Mouse (Mus musculus) forebrain, embryonic 16.5 days (tissue): ENCODE measurements around the gene Manbal. TPM values are rescaled to one million over a fixed set of nuclear protein-coding genes. Genes with fewer than 3 reads are reported as not detected.

Experiments used
- ATAC-seq: fragments of 200-750 bp; cut with Nextera tagmentation; 2 replicates; pipeline ENCODE4 v1.8.0; 2017; ENCODE audit warnings: mild to moderate bottlenecking, moderate library complexity
- H3K27ac ChIP-seq: fragments of 300-500 bp; sonication (generic); 2 replicates; pipeline ENCODE4 v1.5.1; 2014; ENCODE audit warnings: low read length, control low read depth
- H3K27me3 ChIP-seq: fragments of 300-500 bp; sonication (generic); replicated peaks from 2 replicates; pipeline ENCODE4 v1.6.1; 2014; ENCODE audit warnings: low read length; ENCODE audit not compliant: control insufficient read depth, insufficient read depth
- H3K36me3 ChIP-seq: fragments of 300-500 bp; sonication (generic); 2 replicates; pipeline ENCODE4 v1.6.1; 2014; ENCODE audit not compliant: control insufficient read depth, insufficient read depth
- H3K4me1 ChIP-seq: fragments of 300-500 bp; sonication (generic); replicated peaks from 2 replicates; pipeline ENCODE4 v1.6.1; 2014; ENCODE audit warnings: low read length; ENCODE audit not compliant: control insufficient read depth, insufficient read depth
- H3K4me2 ChIP-seq: fragments of 300-500 bp; sonication (generic); 2 replicates; pipeline ENCODE4 v1.6.1; 2014; ENCODE audit warnings: mild to moderate bottlenecking, low read length, control low read depth
- H3K4me3 ChIP-seq: fragments of 300-500 bp; sonication (generic); replicated peaks from 2 replicates; pipeline ENCODE4 v1.5.1; 2014; ENCODE audit warnings: mild to moderate bottlenecking, low read length, control low read depth
- H3K9ac ChIP-seq: fragments of 300-500 bp; sonication (generic); replicated peaks from 2 replicates; pipeline ENCODE4 v1.6.1; 2014; ENCODE audit warnings: low read depth, low read length, control low read depth
- H3K9me3 ChIP-seq: fragments of 300-500 bp; sonication (generic); 2 replicates; pipeline ENCODE4 v1.6.1; 2016; ENCODE audit warnings: low read length; ENCODE audit not compliant: control insufficient read depth
- WGBS: fragments of 180-500 bp; shearing (Covaris S2); extraction: QIAGEN DNeasy Blood & Tissue Kit; methylation state at CpG from one replicate; pipeline ENCODE4 v1.1.7; 2014; 5-methylcytosine and 5-hydroxymethylcytosine counted together
- polyA plus RNA-seq: library from polyadenylated mRNA; unstranded; fragments of >200 nt; fragmentation: Nextera tagmentation; extraction: Ambion mirVana; gene quantifications from 2 replicates; pipeline ENCODE4 v1.2.1, GENCODE M21; 2015

The Manbal gene
- polyA plus RNA-seq, 1 experiment from 2014 or later, result 105 TPM

DNA sequence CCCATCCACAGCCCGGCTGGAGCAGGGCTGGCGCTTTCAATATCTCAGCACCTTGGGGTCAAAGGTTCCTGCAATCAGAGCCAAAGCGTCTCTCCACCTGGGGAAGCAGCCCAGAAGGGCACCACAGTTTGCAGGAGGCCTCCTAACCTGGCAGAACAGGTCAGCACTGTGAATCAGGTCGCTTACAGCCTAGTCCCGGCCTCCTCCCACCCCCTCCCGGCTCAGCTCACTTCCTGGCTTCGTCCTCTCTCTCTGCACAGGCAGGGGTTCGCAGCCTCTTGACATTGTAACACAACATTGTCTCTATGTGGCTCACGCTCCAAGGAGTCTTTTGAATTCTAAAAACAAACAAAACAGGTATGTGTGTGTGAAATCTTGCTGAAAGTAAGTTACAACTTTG is 66.6 kb downstream of the Manbal start:
- WGBS, result 34% methylated on average over 9 of the region's 9 CpGs
- Histone ChIP-seq H3K27me3 (no peaks in the 10 kb centered on the region), H3K36me3 (no peaks in the 10 kb centered on the region; the same call in 1 of the 2 replicates), H3K4me2 (no peak overlapping the region), H3K9ac (0 out of 2 replicates have a peak overlapping the region, but pooled peaks have one; percentile 5), H3K4me1 (peaks cover 47% of the 10 kb centered on the region), H3K27ac (peak overlapping the region; percentile 69), H3K9me3 (no peaks in the 10 kb centered on the region), H3K4me3 (no peak overlapping the region)
- ATAC-seq, result no peak

GRCm38 (mm10) chr2:157434497-157434896 is 67.1 kb downstream of the Manbal start:
- H3K9me3 ChIP-seq, result no peaks in the 10 kb centered on the region
- ATAC-seq, result peak; percentile 62
- no peaks in the 10 kb centered on the region; the same call in 1 of the 2 replicates for H3K36me3 ChIP-seq
- 13% methylated on average over 6 of the region's 6 CpGs for WGBS
- H3K4me3 ChIP-seq, result no peak overlapping the region
- no peak overlapping the region for H3K9ac ChIP-seq
- no peaks in the 10 kb centered on the region for H3K27me3 ChIP-seq
- no peak overlapping the region for H3K4me2 ChIP-seq
- H3K27ac ChIP-seq, result peak overlapping the region; percentile 69
- H3K4me1 ChIP-seq, result peaks cover 47% of the 10 kb centered on the region

GRCm38 (mm10) chr2:157436496-157436895 is 69.1 kb downstream of the Manbal start:
- H3K27ac ChIP-seq, result no peak overlapping the region
- no peak overlapping the region for H3K4me2 ChIP-seq
- peaks cover 12% of the 10 kb centered on the region for H3K36me3 ChIP-seq
- H3K9me3 ChIP-seq, result peaks cover 3% of the 10 kb centered on the region; the same call in 1 of the 2 replicates
- no peak for ATAC-seq
- 76% methylated on average over 10 of the region's 11 CpGs for WGBS
- H3K4me1 ChIP-seq, result peaks cover 36% of the 10 kb centered on the region
- no peak overlapping the region for H3K9ac ChIP-seq
- H3K4me3 ChIP-seq, result no peak overlapping the region
- no peaks in the 10 kb centered on the region for H3K27me3 ChIP-seq

- Histone ChIP-seq H3K9ac (no peak overlapping the region), H3K27ac (no peak overlapping the region), H3K9me3 (peaks cover 3% of the 10 kb centered on the region; the same call in 1 of the 2 replicates), H3K4me3 (no peak overlapping the region), H3K4me1 (peaks cover 31% of the 10 kb centered on the region), H3K4me2 (no peak overlapping the region), H3K27me3 (no peaks in the 10 kb centered on the region), H3K36me3 (peaks cover 15% of the 10 kb centered on the region)
- ATAC-seq, result no peak
- WGBS, result 85% methylated on average over 3 of the region's 3 CpGs
Measured at GRCm38 (mm10) chr2:157437123-157437522, 69.7 kb downstream of the Manbal start.

- H3K9ac ChIP-seq, result no peak overlapping the region
- H3K4me3 ChIP-seq, result no peak overlapping the region
- no peaks in the 10 kb centered on the region for H3K27me3 ChIP-seq
- no peaks in the 10 kb centered on the region for H3K4me1 ChIP-seq
- no peak overlapping the region for H3K27ac ChIP-seq
- peaks cover 3% of the 10 kb centered on the region; the same call in 1 of the 2 replicates for H3K9me3 ChIP-seq
- 100% methylated on average over 1 of the region's 1 CpGs for WGBS
- peaks cover 21% of the 10 kb centered on the region for H3K36me3 ChIP-seq
- H3K4me2 ChIP-seq, result no peak overlapping the region
- no peak for ATAC-seq
Measured at GRCm38 (mm10) chr2:157441363-157441762, 74.0 kb downstream of the Manbal start.

Other genes starting within 250 kb of the Manbal start
- 10.2 and 11.0 TPM in 2 replicates for gene Samhd1, start 232.3 kb upstream of the Manbal start, polyA plus RNA-seq
- 10.1 and 11.1 TPM in 2 replicates for gene Rbl1, start 163.1 kb upstream of the Manbal start, polyA plus RNA-seq
- gene Rpn2, start 88.6 kb upstream of the Manbal start, polyA plus RNA-seq, result 183 and 189 TPM in 2 replicates
- 0.20 and 0.30 TPM in 2 replicates for gene Mroh8, start 88.0 kb upstream of the Manbal start, polyA plus RNA-seq
- gene Ghrh, start 20.1 kb upstream of the Manbal start, polyA plus RNA-seq, result 0.80 TPM in 1 of 2 replicates, not detected in the other
- 32.2 and 36.6 TPM in 2 replicates for gene Src, start 50.9 kb downstream of the Manbal start, polyA plus RNA-seq
- 5,254 and 7,174 TPM in 2 replicates for gene Nnat, start 192.5 kb downstream of the Manbal start, polyA plus RNA-seq
- gene Blcap, start 203.7 kb downstream of the Manbal start, polyA plus RNA-seq, result 196 and 239 TPM in 2 replicates